ENCODE assay signal across 12 mouse cellular contexts in the genomic region with DNA sequence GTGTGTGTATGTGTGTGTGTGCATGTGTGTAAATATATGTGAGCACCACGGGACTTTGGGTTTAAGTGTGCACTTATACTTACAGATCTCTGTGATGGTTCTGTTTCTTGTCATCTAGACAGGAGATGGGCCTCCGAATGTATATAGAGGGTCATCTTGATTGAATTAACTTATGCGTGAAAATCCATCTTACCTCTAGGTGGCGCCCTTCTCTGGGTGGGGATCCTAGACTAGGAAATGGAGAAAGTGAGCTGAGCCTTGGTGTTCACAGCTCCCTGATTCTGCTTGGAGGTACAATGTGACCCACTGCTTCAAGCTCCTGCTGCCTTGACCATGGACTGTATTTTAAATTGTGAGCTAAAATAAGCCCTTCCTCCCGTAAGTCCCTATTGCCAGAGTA. TPM values are rescaled to one million over a fixed set of nuclear protein-coding genes. Genes with fewer than 3 reads are reported as not detected.
DNase-seq lines count a peak whose midpoint lies in the region; ATAC-seq and TF ChIP-seq lines count a peak whose summit lies in the region.
"Had no signal": no experiment of that assay in that cellular context is flagged by ENCODE, and none has a peak within 500 bp of the region (broad histone marks: within the 10 kb centered on the region; RNA-seq: fewer than 3 reads in every experiment).

No protein-coding gene starts in this region.

- H3K4me1 ChIP-seq in embryonic facial prominence, embryonic 11.5 days (ENCODE audit: control insufficient read depth, insufficient read depth, low read length): no peaks in the 10 kb centered on the region
- no peaks in the 10 kb centered on the region for H3K4me1 ChIP-seq in embryonic facial prominence, embryonic 10.5 days
- no peaks in the 10 kb centered on the region for H3K4me1 ChIP-seq in lung, embryonic 14.5 days (ENCODE audit: insufficient read depth)
- H3K4me1 ChIP-seq: forebrain, embryonic 13.5 days had no signal

- no peaks in the 10 kb centered on the region for H3K27me3 ChIP-seq in embryonic facial prominence, embryonic 11.5 days (ENCODE audit: control insufficient read depth, insufficient read depth, low read length)
- no peaks in the 10 kb centered on the region for H3K27me3 ChIP-seq in embryonic facial prominence, embryonic 10.5 days (replicated peaks; ENCODE audit: low read depth, poor library complexity, severe bottlenecking)
- H3K27me3 ChIP-seq in lung, embryonic 14.5 days (ENCODE audit: insufficient read depth, low read length): no peaks in the 10 kb centered on the region
- H3K27me3 ChIP-seq in Patski: no peaks in the 10 kb centered on the region
- H3K27me3 ChIP-seq: forebrain, embryonic 13.5 days had no signal

- H3K9me3 ChIP-seq in embryonic facial prominence, embryonic 11.5 days (replicated peaks; ENCODE audit: control insufficient read depth, low read length): no peaks in the 10 kb centered on the region
- H3K9me3 ChIP-seq in embryonic facial prominence, embryonic 10.5 days: no peaks in the 10 kb centered on the region
- H3K9me3 ChIP-seq in lung, embryonic 14.5 days (ENCODE audit: low read depth, low read length): no peaks in the 10 kb centered on the region
- H3K9me3 ChIP-seq: forebrain, embryonic 13.5 days had no signal

- H3K4me2 ChIP-seq in embryonic facial prominence, embryonic 11.5 days (ENCODE audit: low read depth, low read length): no peak overlapping the region
- H3K4me2 ChIP-seq in lung, embryonic 14.5 days: no peak overlapping the region
- H3K4me2 ChIP-seq: forebrain, embryonic 13.5 days had no signal

- no peak overlapping the region for H3K9ac ChIP-seq in embryonic facial prominence, embryonic 11.5 days (replicated peaks; ENCODE audit: low read length)
- H3K9ac ChIP-seq in lung, embryonic 14.5 days: no peak overlapping the region
- H3K9ac ChIP-seq: forebrain, embryonic 13.5 days had no signal

- no peak overlapping the region for H3K27ac ChIP-seq in embryonic facial prominence, embryonic 11.5 days (replicated peaks; ENCODE audit: low read depth, low read length)
- no peak overlapping the region for H3K27ac ChIP-seq in embryonic facial prominence, embryonic 10.5 days (replicated peaks)
- H3K27ac ChIP-seq in lung, embryonic 14.5 days (ENCODE audit: low read depth): no peak overlapping the region
- H3K27ac ChIP-seq: forebrain, embryonic 13.5 days had no signal

- no peak overlapping the region for H3K4me3 ChIP-seq in embryonic facial prominence, embryonic 11.5 days (ENCODE audit: low read depth, low read length)
- no peak overlapping the region for H3K4me3 ChIP-seq in embryonic facial prominence, embryonic 10.5 days
- no peak overlapping the region for H3K4me3 ChIP-seq in lung, embryonic 14.5 days (ENCODE audit: low read depth, low read length)
- H3K4me3 ChIP-seq: forebrain, embryonic 13.5 days had no signal

- TF ChIP-seq CTCF in lung, embryonic 14.5 days (IDR thresholded peaks at IDR 0.05; ENCODE audit: low read depth): peak; percentile 32
- peak; percentile 38 for TF ChIP-seq CTCF in Patski (IDR thresholded peaks at IDR 0.05)

- in situ Hi-C loops in Patski (cut with MboI; ENCODE audit: low pct_unique_long_range_greater_than_20kb): no loop called here

- POLR2A ChIA-PET in Patski (lab: Charles Lee): no interaction called here

- H3K36me3 ChIP-seq in embryonic facial prominence, embryonic 11.5 days (replicated peaks; ENCODE audit: control insufficient read depth, insufficient read depth, low read depth, low read length): no peaks in the 10 kb centered on the region
- no peaks in the 10 kb centered on the region for H3K36me3 ChIP-seq in embryonic facial prominence, embryonic 10.5 days (replicated peaks)
- no peaks in the 10 kb centered on the region for H3K36me3 ChIP-seq in lung, embryonic 14.5 days (ENCODE audit: insufficient read depth)

- WGBS in embryonic facial prominence, embryonic 11.5 days: 61% methylated on average over 5 of the region's 5 CpGs
- 65% methylated on average over 5 of the region's 5 CpGs for WGBS in embryonic facial prominence, embryonic 10.5 days
- 59% methylated on average over 5 of the region's 5 CpGs for WGBS in lung, embryonic 14.5 days

- CTCF ChIA-PET in Patski (lab: Charles Lee): interaction anchor here (1.6 kb wide), 1 partner anchor 11 kb away, joined by 5 read pairs; no protein-coding TSS in a partner anchor

- DNase-seq in embryonic facial prominence, embryonic 11.5 days (ENCODE audit: low spot score): peak; percentile 38
- DNase-seq in embryonic facial prominence, embryonic 10.5 days (ENCODE audit: low spot score): no peak
- DNase-seq in lung, embryonic 14.5 days: peak; percentile 24
- DNase-seq in lung, postnatal 10 days: no peak
- DNase-seq in Patski (ENCODE audit: low read depth, low spot score): no peak
- DNase-seq in hindlimb bud, embryonic 11.5 days (ENCODE audit: extremely low spot score, low read depth, low spot score): peak; percentile 5
- DNase-seq in right cerebral cortex, postnatal 25 days: no peak
- no peak for DNase-seq in lung, postnatal 4 days
- DNase-seq: heart, postnatal 4 days; left cerebral cortex, postnatal 4 days had no signal

- no peak for ATAC-seq in embryonic facial prominence, embryonic 11.5 days (replicated peaks; ENCODE audit: insufficient number of reproducible peaks, low FRiP score, low TSS enrichment, low read depth)
- ATAC-seq in lung, embryonic 14.5 days (ENCODE audit: insufficient read depth): no peak
- ATAC-seq in Patski: no peak
- ATAC-seq: forebrain, embryonic 13.5 days had no signal

RNA-seq across cellular contexts. Expression of gene Iqsec3, which starts 34.8 kb away (rescaled TPM):
- polyA plus RNA-seq in embryonic facial prominence, embryonic 11.5 days (2014; fragmentation: Nextera tagmentation; extraction: Ambion mirVana): 0.13 and 0.53 TPM in 2 replicates
- polyA plus RNA-seq in embryonic facial prominence, embryonic 10.5 days (2016; fragmentation: Nextera tagmentation; extraction: Ambion mirVana): 0.17 and 0.21 TPM in 2 replicates
- polyA plus RNA-seq in lung, embryonic 14.5 days (2014; fragmentation: Nextera tagmentation; extraction: Ambion mirVana): not detected in 2 replicates
- 0.03 TPM for polyA plus RNA-seq in Patski (2021)
- polyA plus RNA-seq: lung, embryonic 16.5 days had no signal

Comparison
In these comparisons a context has a peak if more than half of its experiments do, and no peak if none do; other contexts are left out.
1. DNase-seq: peak in embryonic facial prominence, embryonic 11.5 days (single experiment), lung, embryonic 14.5 days (single experiment) and hindlimb bud, embryonic 11.5 days (single experiment); none in embryonic facial prominence, embryonic 10.5 days (single experiment), lung, postnatal 10 days (single experiment), Patski (single experiment), right cerebral cortex, postnatal 25 days (single experiment) and lung, postnatal 4 days (0 of 2).